Mouse (Mus musculus): ENCODE data around the gene Gas2. TPM values are rescaled to one million over a fixed set of nuclear protein-coding genes. Genes with fewer than 3 reads are reported as not detected.

Gene Gas2
- total and polyA plus RNA-seq, 2 experiments from 2014 or later: 14.9 to 51.6 TPM

DNA sequence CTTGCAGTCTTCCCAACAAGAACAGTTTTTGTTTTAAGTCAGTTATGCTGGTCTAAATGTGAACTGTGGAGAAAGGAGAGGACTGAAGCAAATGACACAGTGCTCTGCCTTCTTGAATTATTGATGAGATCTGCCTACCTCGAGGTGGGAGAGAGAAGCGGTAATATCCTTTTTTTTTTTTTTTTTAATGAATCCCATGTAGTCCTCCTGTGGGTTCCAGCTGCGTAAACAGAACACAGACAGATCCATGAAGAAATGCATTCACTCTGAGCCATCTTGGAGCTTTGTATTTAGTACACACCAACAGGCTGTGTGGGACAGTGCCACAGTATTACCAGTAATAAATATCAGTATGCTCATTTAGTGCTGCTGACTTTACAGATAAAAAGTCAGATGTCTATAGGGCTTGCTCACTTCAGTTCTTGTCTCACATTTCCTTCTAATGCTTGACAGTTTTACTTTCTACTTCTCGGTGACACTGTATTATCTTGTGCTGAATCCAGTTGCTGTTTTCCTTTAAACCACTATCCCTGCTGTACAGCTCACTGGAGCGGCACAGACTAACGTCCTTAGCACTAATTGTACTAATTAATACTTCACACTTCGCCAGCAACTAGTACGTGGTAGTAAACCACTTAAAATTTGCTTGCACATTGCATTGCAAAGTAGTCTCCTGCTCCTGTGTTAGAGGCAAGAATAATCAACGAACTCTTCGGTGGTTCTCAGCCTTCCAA is 100.6 kb downstream of the Gas2 start:
- Histone ChIP-seq H3K4me1 (ENCODE audit: insufficient read depth) (0 out of 2 replicates have a peak, but pooled peaks cover 3% of the 10 kb centered on the region), H3K27me3 (ENCODE audit: insufficient read depth, low read length) (no peaks in the 10 kb centered on the region), H3K36me3 (ENCODE audit: insufficient read depth) (0 out of 2 replicates have a peak, but pooled peaks cover 3% of the 10 kb centered on the region), H3K9ac (no peak overlapping the region), H3K4me3 (ENCODE audit: low read depth, low read length) (no peak overlapping the region), H3K9me3 (ENCODE audit: low read length) (no peaks in the 10 kb centered on the region), H3K27ac (ENCODE audit: low read depth, low read length) (no peak overlapping the region), H3K4me2 (ENCODE audit: low read depth) (no peak overlapping the region)
- no peak for ATAC-seq
- no peak for DNase-seq
- WGBS: 25% methylated on average over 10 of the region's 10 CpGs
- no peak for TF ChIP-seq CTCF (IDR thresholded peaks at IDR 0.05; ENCODE audit: low read depth)

DNA sequence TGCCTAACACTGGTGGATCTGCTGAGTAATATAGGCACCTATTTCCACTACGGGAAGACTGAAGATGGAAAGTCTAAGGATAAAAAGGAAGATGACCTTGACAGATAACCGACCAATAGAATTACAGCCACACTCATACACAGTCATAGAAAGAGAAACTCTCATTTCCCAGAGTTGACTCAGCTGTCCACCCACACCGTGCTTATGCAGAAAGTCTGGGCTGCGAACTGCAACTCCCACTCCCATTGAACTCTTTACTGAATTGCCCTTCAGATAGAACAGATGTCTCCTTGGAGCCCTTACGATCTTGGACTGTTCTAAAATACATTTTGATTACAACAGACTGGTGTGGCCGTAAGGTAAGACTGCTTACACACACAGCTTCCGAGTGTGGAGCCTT is 102.9 kb downstream of the Gas2 start:
- 0 out of 2 replicates have a peak, but pooled peaks cover 3% of the 10 kb centered on the region for H3K36me3 ChIP-seq (ENCODE audit: insufficient read depth)
- 93% methylated on average over 7 of the region's 7 CpGs for WGBS
- H3K4me3 ChIP-seq (ENCODE audit: low read depth, low read length): no peak overlapping the region
- no peak overlapping the region for H3K4me2 ChIP-seq (ENCODE audit: low read depth)
- no peaks in the 10 kb centered on the region for H3K27me3 ChIP-seq (ENCODE audit: insufficient read depth, low read length)
- ATAC-seq: no peak
- H3K27ac ChIP-seq (ENCODE audit: low read depth, low read length): no peak overlapping the region
- no peak for DNase-seq
- H3K9ac ChIP-seq: no peak overlapping the region
- H3K4me1 ChIP-seq (ENCODE audit: insufficient read depth): 0 out of 2 replicates have a peak, but pooled peaks cover 3% of the 10 kb centered on the region
- H3K9me3 ChIP-seq (ENCODE audit: low read length): no peaks in the 10 kb centered on the region
- no peak for TF ChIP-seq CTCF (IDR thresholded peaks at IDR 0.05; ENCODE audit: low read depth)

DNA sequence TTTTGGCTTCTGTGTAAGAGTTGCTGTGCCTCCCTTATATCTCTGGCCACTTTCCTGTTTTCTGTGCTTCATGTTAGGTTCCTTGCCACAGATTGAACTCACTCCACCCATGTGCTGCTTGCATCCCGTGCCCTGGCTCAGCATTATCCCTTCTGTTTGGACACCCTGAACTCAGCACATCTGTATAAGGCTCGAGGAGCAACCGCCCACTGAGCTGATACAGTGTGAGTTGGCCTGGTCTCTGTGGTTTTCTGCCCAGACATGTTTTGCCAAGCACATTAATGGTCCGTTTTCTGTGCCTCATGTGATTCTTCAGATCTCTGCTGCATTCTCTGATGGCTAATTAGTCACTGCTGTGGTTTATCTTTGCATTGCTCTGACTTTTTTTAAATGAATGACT is 105.8 kb downstream of the Gas2 start:
- DNase-seq: no peak
- no peak for TF ChIP-seq CTCF (IDR thresholded peaks at IDR 0.05; ENCODE audit: low read depth)
- Histone ChIP-seq H3K36me3 (ENCODE audit: insufficient read depth) (0 out of 2 replicates have a peak, but pooled peaks cover 3% of the 10 kb centered on the region), H3K4me3 (ENCODE audit: low read depth, low read length) (no peak overlapping the region), H3K27me3 (ENCODE audit: insufficient read depth, low read length) (no peaks in the 10 kb centered on the region), H3K9ac (no peak overlapping the region), H3K27ac (ENCODE audit: low read depth, low read length) (no peak overlapping the region), H3K9me3 (ENCODE audit: low read length) (no peaks in the 10 kb centered on the region), H3K4me2 (ENCODE audit: low read depth) (no peak overlapping the region), H3K4me1 (ENCODE audit: insufficient read depth) (no peaks in the 10 kb centered on the region)
- WGBS: 75% methylated on average over 4 of the region's 4 CpGs
- ATAC-seq: no peak

DNA sequence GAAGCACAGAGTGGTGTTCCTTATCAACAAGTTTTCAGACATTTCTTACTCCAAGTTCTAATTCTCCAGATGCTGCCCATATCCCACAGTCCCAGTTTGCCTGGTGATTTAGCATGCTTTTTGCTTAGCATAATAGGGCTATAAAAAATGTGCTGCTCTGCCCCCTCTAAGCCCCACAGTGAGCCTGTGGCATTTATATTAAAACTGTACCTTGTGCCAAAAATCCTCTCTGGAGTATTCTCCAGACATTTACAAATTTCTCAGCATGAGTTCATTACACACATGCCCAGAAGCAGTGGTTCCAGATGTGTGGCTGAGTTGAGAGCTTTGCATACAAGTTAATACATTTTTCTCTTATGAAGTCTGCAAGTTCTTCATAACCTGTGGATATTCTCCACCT is 107.6 kb downstream of the Gas2 start:
- DNase-seq: no peak
- no peak for ATAC-seq
- no peak overlapping the region for H3K4me2 ChIP-seq (ENCODE audit: low read depth)

DNA sequence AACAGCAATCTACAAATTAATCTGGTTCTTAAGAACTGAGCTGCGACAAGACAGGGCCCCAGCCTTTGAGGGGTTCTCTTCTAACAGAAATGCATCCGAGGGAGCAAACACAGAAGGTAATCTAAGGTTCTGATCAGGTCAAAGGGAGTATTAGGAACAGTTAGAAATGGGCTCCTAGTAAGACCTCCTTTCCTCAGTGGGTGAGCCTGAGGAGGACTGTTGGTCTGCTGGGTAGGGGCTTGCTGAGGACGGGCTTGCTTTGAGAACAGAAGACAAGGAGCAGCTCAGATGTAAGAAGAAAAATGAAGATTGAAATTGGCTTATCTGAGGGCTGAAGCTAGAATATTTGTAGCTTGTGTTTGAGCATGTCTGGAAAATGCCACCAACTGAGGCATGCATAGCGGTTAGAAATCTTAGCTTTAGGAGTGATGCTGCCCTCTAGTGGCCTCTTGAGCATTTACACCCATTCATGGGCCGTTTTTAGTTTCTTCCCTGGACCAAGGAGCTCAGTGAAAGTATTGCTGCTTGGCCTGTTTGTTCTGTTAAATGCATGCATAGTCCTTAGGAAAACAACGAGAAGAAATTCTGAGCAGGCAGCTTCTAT is 110.5 kb downstream of the Gas2 start:
- TF ChIP-seq CTCF (IDR thresholded peaks at IDR 0.05; ENCODE audit: low read depth): peak; percentile 90
- H3K4me1 ChIP-seq (ENCODE audit: insufficient read depth): no peaks in the 10 kb centered on the region
- H3K36me3 ChIP-seq (ENCODE audit: insufficient read depth): no peaks in the 10 kb centered on the region
- no peak overlapping the region for H3K4me3 ChIP-seq (ENCODE audit: low read depth, low read length)
- no peaks in the 10 kb centered on the region for H3K27me3 ChIP-seq (ENCODE audit: insufficient read depth, low read length)
- DNase-seq: peak; percentile 89
- WGBS: 28% methylated on average over 6 of the region's 6 CpGs
- ATAC-seq: peak; percentile 75
- H3K9me3 ChIP-seq (ENCODE audit: low read length): no peaks in the 10 kb centered on the region
- 0 out of 2 replicates have a peak overlapping the region, but pooled peaks have one; percentile 40 for H3K27ac ChIP-seq (ENCODE audit: low read depth, low read length)
- no peak overlapping the region for H3K4me2 ChIP-seq (ENCODE audit: low read depth)
- H3K9ac ChIP-seq: no peak overlapping the region

More for the DNA sequence above, 107.6 kb downstream of the Gas2 start:
- no peak overlapping the region for H3K4me3 ChIP-seq (ENCODE audit: low read depth, low read length)
- H3K27me3 ChIP-seq (ENCODE audit: insufficient read depth, low read length): no peaks in the 10 kb centered on the region
- H3K9me3 ChIP-seq (ENCODE audit: low read length): no peaks in the 10 kb centered on the region
- 0 out of 2 replicates have a peak, but pooled peaks cover 3% of the 10 kb centered on the region for H3K36me3 ChIP-seq (ENCODE audit: insufficient read depth)
- H3K9ac ChIP-seq: no peak overlapping the region
- H3K4me1 ChIP-seq (ENCODE audit: insufficient read depth): no peaks in the 10 kb centered on the region
- no peak for TF ChIP-seq CTCF (IDR thresholded peaks at IDR 0.05; ENCODE audit: low read depth)
- H3K27ac ChIP-seq (ENCODE audit: low read depth, low read length): no peak overlapping the region

DNA sequence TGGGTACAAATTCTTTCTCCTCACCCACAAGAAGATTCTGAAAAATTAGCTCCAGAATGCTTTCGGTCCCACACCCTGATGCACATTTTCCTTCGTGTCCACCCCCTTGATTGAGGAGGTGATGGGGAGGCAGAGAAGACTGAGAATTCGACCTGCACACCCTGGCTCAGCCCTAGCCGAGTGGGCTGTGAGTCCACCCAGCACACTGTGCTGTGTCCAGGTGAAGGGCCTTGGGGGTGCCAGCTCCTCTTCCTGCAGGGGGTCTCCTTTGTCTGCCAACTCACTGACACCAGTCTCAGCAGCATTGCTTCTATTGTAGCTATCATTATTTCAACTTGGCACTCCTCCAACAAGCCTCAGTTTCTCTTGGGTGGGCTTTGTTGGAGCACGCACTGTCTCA is 111.3 kb downstream of the Gas2 start:
- ATAC-seq: no peak; the same call in 1 of the 2 replicates
- Histone ChIP-seq H3K4me2 (ENCODE audit: low read depth) (no peak overlapping the region), H3K27ac (ENCODE audit: low read depth, low read length) (no peak overlapping the region)

DNA sequence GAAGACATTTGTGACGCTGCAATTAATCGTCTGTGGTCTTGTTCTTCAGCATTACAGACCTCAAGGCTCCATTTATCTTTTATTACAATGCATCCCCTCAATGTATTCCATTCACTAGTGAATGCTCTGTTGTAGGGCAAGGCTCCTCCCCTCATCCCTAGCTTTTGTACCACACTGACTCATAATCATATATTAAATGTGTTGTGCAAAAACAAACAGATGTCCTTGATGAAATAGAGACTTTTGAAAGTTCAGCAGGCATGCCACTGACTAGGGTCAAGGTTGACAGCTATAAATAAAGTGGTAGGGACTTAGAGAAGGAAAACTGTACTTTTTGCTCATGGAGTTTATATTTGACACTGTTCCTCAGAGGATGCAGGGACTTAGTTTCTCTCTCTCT is 111.7 kb downstream of the Gas2 start:
- DNase-seq (no peak), ATAC-seq (no peak)
- H3K36me3 ChIP-seq (ENCODE audit: insufficient read depth): no peaks in the 10 kb centered on the region
- H3K27me3 ChIP-seq (ENCODE audit: insufficient read depth, low read length): no peaks in the 10 kb centered on the region
- WGBS: 59% methylated on average over 2 of the region's 2 CpGs
- no peak overlapping the region for H3K9ac ChIP-seq
- no peak overlapping the region for H3K4me2 ChIP-seq (ENCODE audit: low read depth)
- no peak overlapping the region for H3K27ac ChIP-seq (ENCODE audit: low read depth, low read length)
- no peak overlapping the region for H3K4me3 ChIP-seq (ENCODE audit: low read depth, low read length)
- no peaks in the 10 kb centered on the region for H3K4me1 ChIP-seq (ENCODE audit: insufficient read depth)
- TF ChIP-seq CTCF (IDR thresholded peaks at IDR 0.05; ENCODE audit: low read depth): no peak
- no peaks in the 10 kb centered on the region for H3K9me3 ChIP-seq (ENCODE audit: low read length)

More for the DNA sequence above, 111.3 kb downstream of the Gas2 start:
- 61% methylated on average over 5 of the region's 5 CpGs for WGBS
- Histone ChIP-seq H3K4me3 (ENCODE audit: low read depth, low read length) (no peak overlapping the region), H3K27me3 (ENCODE audit: insufficient read depth, low read length) (no peaks in the 10 kb centered on the region), H3K9me3 (ENCODE audit: low read length) (no peaks in the 10 kb centered on the region), H3K36me3 (ENCODE audit: insufficient read depth) (no peaks in the 10 kb centered on the region), H3K4me1 (ENCODE audit: insufficient read depth) (no peaks in the 10 kb centered on the region), H3K9ac (no peak overlapping the region)
- no peak for DNase-seq
- TF ChIP-seq CTCF (IDR thresholded peaks at IDR 0.05; ENCODE audit: low read depth): no peak
